Mouse (Mus musculus) skeletal muscle tissue, adult 2 months (tissue): ENCODE results near the gene Pheta1.
"Not testable (repeated sequence)": the region's sequence is repeated elsewhere in the genome, so short reads cannot be mapped to it uniquely, and the experiment has no call there.

ENCODE experiments used
- DNase-seq: peaks from one replicate; pipeline ENCODE4 v3.0.0-alpha.2; 2012; ENCODE audit warnings: low read depth, low spot score

Pheta1 gene

GRCm38 (mm10) chr5:121843138-121843905 lies 5.5 kb upstream of the Pheta1 start:
- DNase-seq = no peak

DNA sequence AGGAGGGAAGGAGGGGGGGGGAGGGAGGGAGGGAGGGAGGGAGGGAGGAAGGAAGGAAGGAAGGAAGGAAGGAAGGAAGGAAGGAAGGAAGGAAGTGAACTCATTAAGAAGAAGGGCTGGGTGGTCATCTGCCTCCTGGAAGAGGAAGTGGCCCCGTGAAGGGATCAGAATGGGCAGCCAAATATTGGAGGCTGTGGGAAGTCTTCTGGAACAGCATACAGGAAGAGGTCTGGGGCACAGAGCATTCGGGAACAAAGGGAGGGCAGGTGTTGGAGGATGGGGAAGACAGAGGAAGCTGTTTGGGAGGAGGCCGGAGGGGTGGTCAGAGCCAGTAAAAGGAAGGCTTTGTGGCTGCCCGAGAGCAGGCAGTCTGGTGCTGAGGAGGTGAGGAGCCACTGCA lies 3.4 kb upstream of the Pheta1 start:
- no peak for DNase-seq

DNA sequence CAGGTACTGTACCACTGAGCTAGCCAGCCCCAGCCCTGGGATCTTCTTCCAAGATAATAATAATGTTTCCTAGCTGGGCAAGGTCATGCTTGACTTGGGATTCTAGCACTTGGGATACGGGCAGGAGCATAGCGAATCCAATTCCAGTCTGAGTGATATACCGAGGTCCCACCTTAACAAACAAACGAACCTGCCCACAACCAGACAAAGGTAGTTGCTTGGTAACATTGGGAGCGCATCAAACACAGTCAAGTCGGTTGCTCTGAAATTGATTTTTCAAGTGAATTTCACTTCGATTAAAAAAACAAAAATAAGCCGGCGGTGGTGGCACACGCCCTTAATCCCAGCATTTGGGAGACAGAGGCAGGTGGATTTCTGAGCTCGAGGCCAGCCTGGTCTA lies 2.5 kb upstream of the Pheta1 start:
- DNase-seq = no peak

- not testable (repeated sequence) for DNase-seq
Measured at GRCm38 (mm10) chr5:121847269-121847668, 1.5 kb upstream of the Pheta1 start.

DNA sequence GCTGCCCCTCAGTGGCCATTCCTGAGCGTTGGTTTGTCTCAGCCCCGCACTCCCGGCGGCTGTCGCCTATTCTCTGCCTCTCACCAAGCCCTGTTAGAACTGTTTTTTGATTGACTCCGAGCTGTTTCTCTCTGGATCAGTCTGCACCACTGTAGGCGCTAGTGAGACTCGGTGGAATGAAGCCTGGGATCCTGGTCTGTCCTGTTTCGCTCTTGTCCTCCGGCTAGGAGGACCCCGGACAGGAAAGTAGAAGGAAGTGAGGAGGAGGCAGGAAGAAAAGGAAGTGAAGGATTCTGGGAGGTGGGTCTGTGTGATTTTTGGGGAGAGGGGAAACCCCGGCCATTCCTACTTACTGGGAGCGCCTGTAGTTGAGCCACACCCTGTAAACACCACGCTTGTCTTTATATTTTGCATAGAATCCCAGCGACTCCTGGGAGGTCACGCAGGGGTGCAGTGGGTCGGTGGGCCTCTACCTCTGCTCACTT lies 707 bp upstream of the Pheta1 start:
- DNase-seq = peak; percentile 55

DNA sequence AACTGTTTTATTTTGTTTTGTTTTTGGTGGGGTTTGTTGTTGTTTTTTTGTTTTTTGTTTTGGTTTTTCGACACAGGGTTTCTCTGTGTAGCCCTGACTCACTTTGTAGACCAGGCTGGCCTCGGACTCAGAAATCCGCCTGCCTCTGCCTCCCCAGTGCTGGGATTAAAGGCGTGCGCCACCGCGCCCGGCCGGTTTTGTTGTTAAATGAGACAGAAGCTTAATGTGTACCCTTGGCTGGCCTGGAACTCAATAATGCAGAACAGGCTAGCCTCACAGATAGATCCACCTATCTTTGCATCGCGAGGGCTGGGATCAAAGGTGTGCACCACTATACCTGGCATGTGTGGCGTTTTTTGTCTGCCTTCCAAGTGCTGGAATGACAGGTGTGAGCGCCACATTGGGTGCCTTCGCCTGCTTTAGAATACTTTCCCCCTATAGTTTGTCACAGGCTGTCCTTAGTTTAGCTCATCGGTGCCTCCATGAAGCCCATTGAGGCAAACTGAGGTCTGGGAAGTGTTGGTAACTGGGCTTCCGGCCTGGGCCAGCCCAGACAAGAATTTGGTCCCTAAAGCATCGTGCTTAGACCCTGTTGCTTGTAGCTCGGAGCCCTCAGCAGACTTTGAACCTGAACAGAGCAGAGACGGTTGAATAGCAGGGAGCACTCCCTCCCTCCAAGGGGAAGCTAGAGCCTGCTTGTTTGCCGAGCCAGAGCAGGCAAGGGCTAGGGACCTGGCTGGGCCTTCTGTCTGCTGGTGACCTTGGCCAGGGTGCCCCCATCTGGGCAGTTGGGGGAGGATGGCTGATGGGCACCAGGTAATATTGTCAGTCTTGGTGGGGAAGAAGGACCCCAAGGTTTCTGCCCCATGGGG lies 930 bp downstream of the Pheta1 start:
- DNase-seq = no peak

- no peak for DNase-seq
Measured at GRCm38 (mm10) chr5:121853368-121854051, 4.7 kb downstream of the Pheta1 start.

DNA sequence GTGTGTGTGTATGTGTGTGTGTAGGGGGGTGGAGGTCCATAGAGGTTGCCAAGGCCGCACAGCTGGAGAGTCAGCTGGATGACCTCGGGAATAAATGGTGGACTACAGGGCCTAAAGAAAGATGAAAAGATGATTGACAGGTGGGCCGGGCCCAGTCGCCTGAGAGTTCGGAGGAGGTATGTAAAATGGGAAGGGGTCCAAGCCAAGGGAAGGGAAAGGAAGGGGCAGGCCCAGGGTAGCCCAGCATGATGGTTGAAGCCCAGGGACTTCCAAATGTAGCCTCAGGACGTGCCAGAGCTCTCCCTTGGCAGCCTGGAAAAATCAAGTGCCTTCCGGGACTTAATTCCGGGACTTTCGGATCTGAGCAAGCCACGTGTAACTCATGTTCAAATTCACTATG lies 6.0 kb downstream of the Pheta1 start:
- DNase-seq = no peak

GRCm38 (mm10) chr5:121856740-121857139 lies 8.0 kb downstream of the Pheta1 start:
- no peak for DNase-seq

DNA sequence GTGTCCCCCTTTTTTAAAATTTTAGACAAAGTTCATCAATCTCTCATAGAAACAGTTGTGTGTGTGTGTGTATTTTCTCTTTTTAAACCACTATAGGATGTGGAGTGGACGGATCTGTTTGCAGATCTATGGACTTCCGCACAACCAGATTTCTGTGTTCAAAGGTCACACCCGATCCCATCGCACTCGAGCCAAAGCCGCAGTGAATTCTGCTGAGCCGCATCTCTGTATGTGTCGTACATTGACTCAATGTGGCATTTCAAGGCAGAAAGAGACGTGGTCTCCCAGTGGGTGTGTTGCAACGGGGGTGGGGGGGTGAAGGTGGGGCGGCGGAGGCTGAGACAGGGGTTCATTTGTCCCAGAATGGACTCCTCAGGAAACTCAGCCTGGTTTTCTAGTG lies 9.6 kb downstream of the Pheta1 start:
- no peak for DNase-seq

DNA sequence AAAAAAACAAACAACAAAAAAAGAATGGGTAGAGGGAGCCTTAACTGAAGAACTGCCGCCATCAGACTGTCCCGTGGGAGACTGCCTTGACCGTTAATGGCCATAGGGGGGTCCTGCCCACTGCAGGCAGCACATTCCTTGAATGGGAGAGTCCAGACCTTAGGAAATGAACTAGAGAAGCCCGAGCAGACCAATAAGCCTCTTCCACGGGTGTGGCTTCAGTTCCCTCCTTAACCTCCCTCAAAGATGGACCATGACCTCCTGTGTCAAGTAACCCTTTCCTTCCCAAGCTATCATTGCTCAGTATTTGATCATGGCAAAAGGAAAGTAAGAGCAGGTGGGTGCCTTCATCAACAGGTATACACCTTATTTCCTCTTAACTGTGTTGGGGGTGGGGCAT lies 13.2 kb downstream of the Pheta1 start:
- no peak for DNase-seq

GRCm38 (mm10) chr5:121864330-121864729 lies 15.5 kb downstream of the Pheta1 start:
- DNase-seq = no peak

- DNase-seq = no peak
Measured at GRCm38 (mm10) chr5:121867963-121868362, 19.2 kb downstream of the Pheta1 start.

DNA sequence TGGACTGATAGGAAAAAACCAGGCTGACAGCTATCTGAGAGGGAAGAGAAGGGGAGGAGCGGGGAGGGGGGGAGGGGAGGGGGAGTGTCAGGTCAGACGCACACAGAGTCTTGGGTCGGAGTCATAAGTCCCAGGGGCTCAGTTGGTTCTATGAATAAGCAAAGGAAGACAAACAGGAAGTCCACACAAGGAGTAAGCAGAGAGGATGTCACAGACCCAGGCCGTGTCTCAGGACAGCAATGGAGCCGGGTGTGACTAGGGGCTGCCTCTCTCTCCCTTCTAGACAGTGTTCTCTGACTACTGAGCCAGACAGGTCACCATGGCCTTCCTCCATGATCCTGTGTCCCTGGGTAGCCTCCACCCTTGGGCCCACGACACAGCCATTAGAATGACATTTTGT lies 22.0 kb downstream of the Pheta1 start:
- no peak for DNase-seq

- no peak for DNase-seq
Measured at GRCm38 (mm10) chr5:121871515-121872030, 22.8 kb downstream of the Pheta1 start.

- peak; percentile 56 for DNase-seq
Measured at GRCm38 (mm10) chr5:121872158-121872557, 23.4 kb downstream of the Pheta1 start.

DNA sequence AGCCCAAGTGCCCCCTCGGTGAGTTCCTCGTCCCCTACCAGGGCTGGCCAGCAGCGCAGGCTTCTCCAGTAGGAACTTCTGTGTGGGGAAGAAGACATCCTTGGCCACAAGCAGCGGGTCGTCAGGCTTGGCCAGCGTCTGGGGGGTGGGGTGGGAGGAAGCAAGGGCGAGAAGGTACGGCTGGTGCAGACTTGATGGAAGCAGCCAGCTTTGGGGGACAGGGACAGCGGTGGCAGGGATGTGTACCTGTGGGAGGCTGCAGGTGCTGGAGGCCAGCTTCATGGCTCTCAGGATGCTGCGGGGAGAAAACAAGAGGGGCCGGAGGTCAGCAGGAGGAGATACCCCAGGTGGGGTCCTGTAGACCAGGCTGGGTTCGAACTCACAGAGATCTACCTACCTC lies 26.3 kb downstream of the Pheta1 start:
- DNase-seq = no peak

DNA sequence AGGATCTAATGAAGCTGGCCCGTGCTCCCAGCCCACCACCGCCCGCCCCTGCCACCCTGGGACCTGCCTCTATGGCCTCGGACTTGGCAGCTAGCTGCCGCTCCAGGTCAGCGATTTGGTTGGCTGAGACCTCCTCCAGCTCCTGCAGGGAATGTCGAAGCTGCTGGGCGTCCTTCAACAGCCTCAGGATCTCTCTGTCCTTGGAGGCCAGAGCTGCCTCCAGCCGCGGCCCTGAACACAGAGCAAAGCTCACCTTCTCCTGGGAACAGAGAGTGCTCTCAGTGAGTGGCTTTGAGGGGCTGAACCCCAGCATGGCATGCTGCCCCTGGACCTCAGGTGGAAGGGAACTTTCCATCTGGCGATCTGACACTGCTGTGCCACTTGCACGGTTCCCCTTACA lies 28.1 kb downstream of the Pheta1 start:
- no peak for DNase-seq

- DNase-seq = no peak
Measured at GRCm38 (mm10) chr5:121878703-121879102, 29.9 kb downstream of the Pheta1 start.

DNA sequence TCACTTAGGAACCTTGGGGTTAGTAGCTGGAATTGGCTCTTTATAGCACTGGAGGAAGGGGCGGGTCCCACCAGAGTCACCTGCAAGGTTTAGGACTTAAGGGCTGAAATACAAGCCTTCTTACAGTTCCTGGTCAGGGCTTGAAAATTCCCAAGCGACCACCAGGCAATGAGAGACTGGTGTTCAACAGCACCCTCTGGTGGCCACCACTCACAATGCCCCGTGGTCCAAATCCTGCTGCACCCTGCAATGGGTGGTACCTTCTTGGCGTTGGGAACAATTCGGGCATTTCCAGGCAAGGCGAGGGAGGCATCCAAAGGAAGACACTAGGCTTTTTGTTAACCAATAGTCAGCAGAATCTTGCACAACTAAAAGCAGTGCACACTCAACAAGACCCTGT lies 30.4 kb downstream of the Pheta1 start:
- no peak for DNase-seq

DNA sequence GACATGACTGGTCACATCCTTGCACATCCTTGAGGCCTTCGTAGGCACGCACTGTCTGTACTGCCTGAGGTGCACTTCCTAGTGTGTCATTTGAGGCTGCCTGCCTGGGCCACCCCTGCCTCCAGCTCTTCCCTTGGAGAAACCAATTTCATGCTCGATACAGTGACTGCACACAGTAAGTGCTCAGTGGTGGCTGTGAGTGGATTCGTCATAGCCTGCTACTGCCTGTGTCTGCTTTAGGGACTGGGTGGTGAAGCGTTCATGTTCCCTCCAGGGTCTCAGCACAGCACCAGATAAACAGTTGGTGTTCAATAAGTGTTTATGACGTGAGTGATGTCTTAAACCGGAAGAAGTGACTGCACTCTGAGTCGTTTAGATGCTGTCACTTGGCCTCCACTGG lies 34.6 kb downstream of the Pheta1 start:
- no peak for DNase-seq

DNA sequence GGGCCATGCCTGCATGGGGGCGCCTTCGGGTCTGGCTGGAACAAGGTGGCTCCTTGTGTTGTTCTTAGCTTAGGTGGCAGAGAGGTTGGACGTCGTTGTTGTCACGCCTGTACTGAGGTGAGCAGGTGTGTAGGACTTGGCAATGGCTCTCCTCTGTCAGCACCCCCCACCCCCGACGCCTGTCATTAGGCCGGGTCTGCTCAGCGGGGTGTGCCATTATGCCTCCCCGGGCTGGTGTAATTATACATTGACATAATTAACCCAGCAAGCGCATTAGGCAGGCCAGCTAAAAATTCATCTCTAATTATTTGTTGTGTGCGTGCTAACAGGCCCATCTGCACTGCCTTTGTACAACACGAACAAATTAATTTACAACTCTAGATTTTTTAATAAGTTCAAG lies 40.6 kb downstream of the Pheta1 start:
- DNase-seq = no peak
